Mouse (Mus musculus): ENCODE data around the gene Zbtb16.

DNA sequence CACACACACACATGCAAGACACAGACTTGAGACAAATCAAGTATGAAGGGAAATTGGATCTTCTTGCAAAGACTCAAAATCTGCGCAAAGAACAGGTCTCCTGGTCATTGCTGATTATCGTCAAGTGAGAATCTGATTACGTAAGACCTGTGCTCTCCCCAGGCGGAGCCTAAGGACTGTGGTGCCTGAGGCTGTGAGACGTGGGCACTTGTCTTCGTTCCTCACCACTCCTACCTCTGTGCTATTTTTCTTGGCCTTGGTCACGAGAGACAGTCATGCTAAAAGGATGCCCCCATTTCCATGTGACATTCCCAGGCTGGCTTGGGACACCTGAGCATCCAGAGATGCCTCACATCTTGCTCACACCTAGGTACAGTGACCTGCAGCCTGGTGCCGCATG, 30.2 kb downstream of the Zbtb16 start:
- no peak for TF ChIP-seq CTCF (IDR thresholded peaks at IDR 0.05; ENCODE audit: low read depth)
- no peak for TF ChIP-seq EP300 (IDR thresholded peaks at IDR 0.05; ENCODE audit: low read depth)
